Mouse (Mus musculus) neural tube, embryonic 11.5 days (tissue): ENCODE results near the gene Cd3e. TPM values are rescaled to one million over a fixed set of nuclear protein-coding genes. Genes with fewer than 3 reads are reported as not detected.

Source experiments
- ATAC-seq: fragments of 200-750 bp; cut with Nextera tagmentation; 2 replicates; pipeline ENCODE4 v1.8.0; 2017; ENCODE audit warnings: moderate number of reproducible peaks, mild to moderate bottlenecking, moderate TSS enrichment, moderate library complexity; ENCODE audit not compliant: insufficient read depth, low FRiP score, low TSS enrichment
- DNase-seq: peaks from one replicate; pipeline ENCODE4 v3.0.0-alpha.2; 2015; ENCODE audit warnings: low spot score
- H3K27ac ChIP-seq: fragments of 300-500 bp; sonication (generic); 2 replicates; pipeline ENCODE4 v1.5.1; 2014; ENCODE audit warnings: low read depth, mild to moderate bottlenecking, low read length
- H3K27me3 ChIP-seq: fragments of 300-500 bp; sonication (generic); 2 replicates; pipeline ENCODE4 v1.6.1; 2014; ENCODE audit warnings: mild to moderate bottlenecking, low read length, mixed read lengths; ENCODE audit not compliant: control insufficient read depth, insufficient read depth
- H3K36me3 ChIP-seq: fragments of 300-500 bp; sonication (generic); 2 replicates; pipeline ENCODE4 v1.6.1; 2014; ENCODE audit warnings: mild to moderate bottlenecking, low read length, moderate library complexity, mixed read lengths; ENCODE audit not compliant: control insufficient read depth, insufficient read depth
- H3K4me1 ChIP-seq: fragments of 300-500 bp; sonication (generic); 2 replicates; pipeline ENCODE4 v1.6.1; 2014; ENCODE audit warnings: low read length, mixed read lengths; ENCODE audit not compliant: control insufficient read depth, insufficient read depth
- H3K4me2 ChIP-seq: fragments of 300-500 bp; sonication (generic); 2 replicates; pipeline ENCODE4 v1.6.1; 2014; ENCODE audit warnings: low read depth, mild to moderate bottlenecking, moderate library complexity
- H3K4me3 ChIP-seq: fragments of 300-500 bp; sonication (generic); 2 replicates; pipeline ENCODE4 v1.5.1; 2014; ENCODE audit warnings: low read depth, low read length
- H3K9ac ChIP-seq: fragments of 300-500 bp; sonication (generic); 2 replicates; pipeline ENCODE4 v1.6.1; 2014; ENCODE audit warnings: mild to moderate bottlenecking, low read length
- H3K9me3 ChIP-seq: fragments of 300-500 bp; sonication (generic); 2 replicates; pipeline ENCODE4 v1.6.1; 2016; ENCODE audit warnings: low read length; ENCODE audit not compliant: control insufficient read depth
- whole genome bisulfite sequencing: fragments of 180-500 bp; shearing (Covaris S2); extraction: QIAGEN DNeasy Blood & Tissue Kit; methylation state at CpG from one replicate; pipeline ENCODE4 v1.1.7; 2014; 5-methylcytosine and 5-hydroxymethylcytosine counted together
- polyA plus RNA-seq: library from polyadenylated mRNA; unstranded; fragments of >200 nt; fragmentation: Nextera tagmentation; extraction: Ambion mirVana; gene quantifications from 2 replicates; pipeline ENCODE4 v1.2.1, GENCODE M21; 2014

Gene Cd3e
- polyA plus RNA-seq, 1 experiment from 2014 or later, result not detected

GRCm38 (mm10) chr9:44954432-44954831 is 55.0 kb downstream of the Cd3e start:
- ATAC-seq (no peak), DNase-seq (no peak)
- peaks cover 6% of the 10 kb centered on the region; the same call in 1 of the 2 replicates for H3K36me3 ChIP-seq
- no peak overlapping the region for H3K4me3 ChIP-seq
- no peak overlapping the region for H3K27ac ChIP-seq
- H3K4me2 ChIP-seq, result no peak overlapping the region
- H3K9me3 ChIP-seq, result no peaks in the 10 kb centered on the region
- 93% methylated on average over 3 of the region's 3 CpGs for WGBS
- H3K4me1 ChIP-seq, result no peaks in the 10 kb centered on the region
- no peaks in the 10 kb centered on the region for H3K27me3 ChIP-seq
- no peak overlapping the region for H3K9ac ChIP-seq

Other genes starting within 250 kb of the Cd3e start
- gene Arcn1, start 241.8 kb downstream of the Cd3e start, polyA plus RNA-seq, result 211 and 214 TPM in 2 replicates
- gene Ift46, start 241.7 kb downstream of the Cd3e start, polyA plus RNA-seq, result 144 and 145 TPM in 2 replicates
- gene Tmem25, start 210.3 kb downstream of the Cd3e start, polyA plus RNA-seq, result 3.1 and 3.3 TPM in 2 replicates
- gene Ttc36, start 206.6 kb downstream of the Cd3e start, polyA plus RNA-seq, result not detected in 2 replicates
- gene Kmt2a, start 128.3 kb downstream of the Cd3e start, polyA plus RNA-seq, result 13.4 and 13.5 TPM in 2 replicates
- gene Atp5l, start 88.9 kb downstream of the Cd3e start, polyA plus RNA-seq, result 555 and 597 TPM in 2 replicates
- 38.2 and 38.3 TPM in 2 replicates for gene Ube4a, start 44.0 kb downstream of the Cd3e start, polyA plus RNA-seq
- gene Cd3g, start 29.2 kb downstream of the Cd3e start, polyA plus RNA-seq, result not detected in 2 replicates
- not detected in 2 replicates for gene Cd3d, start 27.8 kb downstream of the Cd3e start, polyA plus RNA-seq
- gene Mpzl2, start 30.2 kb upstream of the Cd3e start, polyA plus RNA-seq, result 3.7 and 3.9 TPM in 2 replicates
- gene Mpzl3, start 45.6 kb upstream of the Cd3e start, polyA plus RNA-seq, result 1.8 and 1.9 TPM in 2 replicates
- gene Jaml, start 69.6 kb upstream of the Cd3e start, polyA plus RNA-seq, result 0.09 and 0.99 TPM in 2 replicates
- gene Scn2b, start 108.2 kb upstream of the Cd3e start, polyA plus RNA-seq, result 3.4 and 4.4 TPM in 2 replicates
- gene Scn4b, start 128.8 kb upstream of the Cd3e start, polyA plus RNA-seq, result 0.12 TPM in 2 replicates
- not detected in 2 replicates for gene BC049352, start 172.4 kb upstream of the Cd3e start, polyA plus RNA-seq
- not detected in 2 replicates for gene Tmprss4, start 194.5 kb upstream of the Cd3e start, polyA plus RNA-seq